Mouse (Mus musculus): ENCODE data around the gene Espn. TPM values are rescaled to one million over a fixed set of nuclear protein-coding genes. Genes with fewer than 3 reads are reported as not detected.

Gene Espn
- total RNA-seq, 2 experiments from 2014 or later: 2.5 to 2.7 TPM

DNA sequence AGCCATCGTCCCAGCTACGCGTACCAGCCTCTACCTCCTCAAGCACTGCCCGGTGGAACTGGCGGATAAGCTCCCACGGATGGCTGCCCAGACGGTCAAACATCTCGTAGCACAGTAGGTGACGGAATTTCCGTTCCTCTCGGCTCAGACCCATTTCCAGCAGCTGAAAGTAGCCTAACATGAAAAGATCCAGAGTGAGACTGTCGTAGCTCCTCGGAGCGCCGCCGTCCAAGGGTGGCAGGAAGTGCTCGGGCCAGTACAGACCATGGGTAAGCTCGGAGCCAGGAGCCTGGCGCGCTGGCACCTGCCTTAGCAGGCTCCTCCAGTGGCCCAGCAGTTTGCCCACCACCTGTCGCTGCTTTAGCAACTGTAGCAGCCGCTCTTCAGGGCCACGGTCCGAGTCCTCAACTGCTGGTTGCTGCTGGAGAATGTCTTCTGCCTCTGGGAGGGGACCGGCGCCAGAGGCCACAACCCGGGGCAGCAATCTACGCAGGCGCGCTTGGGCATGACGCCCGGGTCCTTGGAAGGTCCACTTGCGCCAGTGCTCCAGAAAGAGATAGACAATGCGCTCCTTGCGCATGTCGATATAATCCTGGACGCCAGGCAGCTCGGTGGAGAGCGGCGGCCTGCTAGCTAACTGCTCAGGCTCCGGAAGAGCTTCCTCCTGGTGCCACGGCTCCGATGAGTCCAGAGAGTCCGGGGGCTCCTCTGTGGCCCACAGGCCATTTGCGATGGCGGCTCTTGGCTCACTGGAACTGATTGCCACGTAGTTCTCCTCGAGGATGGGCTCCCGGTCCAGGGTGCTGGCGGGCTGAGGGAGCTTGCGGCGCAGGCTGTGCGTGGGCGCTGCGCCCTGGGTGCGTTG lies 26.8 kb downstream of the Espn start:
- peak; percentile 86 to 87 for DNase-seq

DNA sequence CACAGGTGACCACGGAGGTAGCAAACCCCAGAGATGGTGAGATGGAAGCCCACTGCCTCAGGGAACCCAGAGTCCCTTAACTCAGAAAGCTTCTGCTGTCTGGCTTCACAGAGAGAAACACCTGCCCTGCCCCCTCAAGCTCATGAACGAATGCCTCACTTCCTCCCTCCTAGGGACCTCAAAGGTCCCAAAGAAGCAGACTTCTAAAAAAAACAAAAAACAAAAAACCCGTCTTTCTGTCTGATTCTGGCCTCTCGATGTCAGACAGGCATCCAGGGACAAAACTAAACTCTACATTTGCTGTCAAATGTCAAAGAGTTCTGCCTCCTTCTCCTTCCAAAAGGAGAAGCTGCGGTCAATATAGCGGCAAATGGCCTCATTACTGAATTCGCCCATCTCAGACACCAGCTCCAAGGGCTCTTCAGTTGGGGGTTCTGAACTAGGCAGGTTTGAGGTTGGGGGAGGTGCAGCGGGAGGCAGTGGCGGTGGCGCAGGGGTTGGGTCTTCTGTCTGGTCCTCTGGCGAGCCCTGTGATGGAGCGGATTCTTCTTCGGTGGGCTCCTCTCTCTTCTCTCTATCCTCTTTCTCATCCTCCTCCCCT lies 27.7 kb downstream of the Espn start:
- DNase-seq: no peak

DNA sequence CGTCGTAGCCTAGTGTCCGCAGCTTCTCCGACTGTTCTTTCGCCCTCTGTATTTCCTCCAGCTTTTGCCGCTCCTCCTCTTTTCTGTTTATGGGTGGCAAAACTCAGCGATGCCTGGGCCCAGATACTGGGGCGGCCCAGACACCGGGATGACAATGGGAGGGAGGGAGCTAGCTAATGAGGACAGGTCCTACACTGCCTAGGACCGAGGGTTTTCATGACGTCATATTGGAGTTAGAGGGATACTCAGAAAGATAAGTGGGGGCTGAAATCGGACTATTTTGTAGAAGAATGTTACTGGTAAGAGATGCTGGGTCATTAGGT lies 31.0 kb downstream of the Espn start:
- DNase-seq: no peak

DNA sequence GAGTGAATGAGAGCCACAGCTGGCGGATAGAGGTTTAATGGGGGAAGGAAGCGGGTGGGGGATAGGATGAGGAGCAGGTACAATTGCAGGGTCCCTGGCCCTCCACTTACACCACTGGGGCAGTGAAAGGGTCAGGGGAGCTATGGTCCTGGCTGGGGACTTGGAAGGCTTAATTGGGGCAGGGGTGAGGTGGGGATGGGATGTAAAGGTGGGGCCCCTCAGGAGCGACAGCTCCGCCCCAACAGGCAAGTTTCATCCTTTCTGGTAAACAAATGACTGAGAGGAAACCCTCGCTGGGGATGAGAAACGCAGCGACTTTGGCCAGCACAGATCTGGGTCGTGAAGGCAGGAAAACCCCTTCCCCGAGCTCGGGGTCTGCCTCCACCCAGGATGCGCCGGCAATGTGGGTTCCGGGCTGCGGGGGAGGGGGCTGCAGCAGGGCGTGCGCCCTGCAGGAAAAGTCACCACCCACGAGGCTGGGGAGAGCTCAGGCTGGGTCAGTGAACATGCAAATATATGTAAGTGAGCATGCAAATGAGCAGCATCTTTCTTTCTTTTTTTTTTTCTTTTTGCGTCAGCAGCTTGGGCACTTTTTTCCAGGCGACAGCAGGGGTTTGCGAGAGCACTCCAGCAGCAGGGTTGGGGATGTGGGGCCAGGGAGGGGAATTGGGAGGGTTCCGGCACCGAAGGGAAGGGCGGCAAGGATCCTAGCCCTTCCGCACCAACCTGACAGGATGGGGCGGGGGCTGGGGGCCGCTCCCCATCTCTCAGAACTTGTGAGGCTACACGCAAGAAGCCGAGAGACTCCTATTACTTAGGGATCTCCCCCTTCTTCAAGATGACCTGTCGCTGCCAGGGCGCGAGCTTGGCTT lies 31.6 kb downstream of the Espn start:
- no peak for DNase-seq

DNA sequence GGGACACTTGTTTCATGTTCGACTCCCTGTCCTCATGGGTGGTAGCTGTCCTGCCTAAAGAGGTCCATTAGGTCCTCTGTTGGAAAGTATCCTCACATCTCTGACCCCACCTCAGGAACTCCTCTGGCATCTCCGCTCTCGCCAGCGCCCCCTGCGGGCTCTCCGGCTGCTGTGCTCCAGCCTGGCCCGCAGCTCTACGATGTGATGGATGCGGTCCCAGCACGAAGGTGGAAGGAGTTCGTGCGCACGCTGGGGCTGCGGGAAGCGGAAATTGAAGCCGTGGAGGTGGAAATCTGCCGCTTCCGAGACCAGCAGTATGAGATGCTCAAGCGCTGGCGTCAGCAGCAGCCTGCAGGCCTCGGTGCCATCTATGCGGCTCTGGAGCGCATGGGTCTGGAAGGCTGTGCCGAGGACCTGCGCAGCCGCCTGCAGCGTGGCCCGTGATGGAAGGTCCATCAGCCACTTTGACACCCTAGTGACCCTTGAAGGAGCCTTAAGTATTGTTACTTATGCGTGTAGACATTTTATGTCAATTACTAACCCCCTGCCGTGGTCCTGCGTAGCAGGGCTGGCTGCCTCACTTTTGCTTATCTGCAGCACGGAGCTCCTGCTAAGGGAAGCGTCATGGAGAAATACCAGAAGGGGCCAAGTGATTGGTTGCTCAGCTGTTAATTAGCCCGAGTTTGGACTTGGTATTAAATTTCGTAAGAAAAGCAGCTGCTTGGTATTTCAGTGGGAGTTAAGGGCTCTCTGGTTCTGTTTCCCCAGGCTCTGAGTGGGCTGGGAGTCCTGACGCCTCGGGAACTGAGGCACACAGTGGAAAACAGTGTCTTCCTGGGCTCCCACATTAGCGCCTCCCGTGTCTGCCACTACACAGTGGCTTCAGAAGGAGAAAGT lies 32.5 kb downstream of the Espn start:
- DNase-seq: no peak

DNA sequence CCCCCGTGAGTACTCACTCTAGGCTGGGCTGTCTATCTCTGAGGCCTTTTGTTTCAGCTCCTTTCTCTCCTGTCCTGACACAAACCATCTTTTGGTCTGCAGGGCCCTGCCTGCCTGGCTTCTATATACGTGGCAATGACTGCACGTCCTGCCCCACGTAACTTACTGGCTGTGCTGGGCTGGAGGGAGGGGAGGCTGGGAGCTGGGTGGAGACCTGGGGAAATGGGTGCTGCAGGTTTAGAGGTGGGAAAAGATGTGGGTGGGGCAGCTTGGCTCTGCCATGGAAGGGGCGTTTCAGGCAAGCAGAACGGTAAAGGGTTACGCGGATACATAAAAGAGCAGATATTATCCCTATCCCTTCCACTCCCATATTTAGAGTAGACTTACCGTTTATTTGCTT lies 34.6 kb downstream of the Espn start:
- DNase-seq: no peak

DNA sequence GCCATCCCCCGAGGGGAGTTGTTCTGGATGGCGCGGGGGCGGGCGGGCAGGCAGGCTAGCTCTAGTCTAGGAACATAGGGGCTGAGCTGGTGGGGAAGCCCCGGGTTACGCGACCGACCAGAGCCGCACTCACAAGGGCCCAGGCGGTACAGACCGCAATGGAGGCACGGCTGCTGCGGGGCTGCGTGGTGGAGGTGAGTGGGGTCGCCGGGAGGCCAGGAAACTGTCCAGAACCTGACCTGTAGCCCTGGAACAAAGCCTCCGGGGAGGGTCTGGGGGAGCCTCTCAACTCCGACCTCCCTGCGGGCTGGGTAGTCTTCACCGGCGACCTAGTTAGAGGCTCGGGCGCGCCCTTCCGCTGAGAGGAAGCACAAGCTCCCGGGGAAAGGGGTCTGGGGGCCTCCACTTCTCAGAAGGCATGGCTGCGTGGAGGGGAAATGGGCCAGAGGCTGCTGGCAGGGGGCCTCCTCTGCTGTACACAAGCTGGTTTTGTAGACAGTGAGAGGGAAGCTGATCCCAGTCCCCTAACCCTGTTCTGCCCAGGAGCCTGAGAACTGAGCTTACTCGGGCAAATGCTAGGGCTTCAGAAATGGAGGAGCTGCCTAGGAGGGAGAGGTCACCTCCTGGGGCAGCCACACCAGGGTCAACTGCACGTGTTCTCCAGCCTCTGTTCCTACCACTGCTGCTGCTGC lies 36.1 kb downstream of the Espn start, which contains the start of gene Tnfrsf25:
Tnfrsf25 (plus strand) TSS at position 14 of the 692 bp plus-strand sequence.
- DNase-seq: no peak

DNA sequence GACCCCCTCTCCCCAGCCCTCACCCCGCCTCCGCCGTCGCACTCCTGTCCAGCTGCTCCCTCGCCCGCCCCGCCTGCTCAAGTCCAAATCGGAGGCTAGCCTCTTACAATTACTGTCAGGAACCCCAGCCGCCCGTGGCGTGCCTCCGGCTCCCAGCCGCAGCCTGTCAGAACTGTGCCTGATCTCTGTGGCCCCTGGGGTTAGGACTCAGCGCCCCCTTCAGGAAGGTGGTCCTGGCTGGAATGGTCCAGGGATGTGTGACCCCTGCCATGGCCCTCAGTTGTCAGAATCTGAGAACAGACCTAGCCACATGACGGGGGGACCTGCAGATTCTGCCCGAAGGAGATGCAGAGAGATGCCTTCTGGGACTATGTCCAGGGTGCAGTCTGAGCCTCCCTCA lies 38.1 kb downstream of the Espn start:
- no peak for DNase-seq

DNA sequence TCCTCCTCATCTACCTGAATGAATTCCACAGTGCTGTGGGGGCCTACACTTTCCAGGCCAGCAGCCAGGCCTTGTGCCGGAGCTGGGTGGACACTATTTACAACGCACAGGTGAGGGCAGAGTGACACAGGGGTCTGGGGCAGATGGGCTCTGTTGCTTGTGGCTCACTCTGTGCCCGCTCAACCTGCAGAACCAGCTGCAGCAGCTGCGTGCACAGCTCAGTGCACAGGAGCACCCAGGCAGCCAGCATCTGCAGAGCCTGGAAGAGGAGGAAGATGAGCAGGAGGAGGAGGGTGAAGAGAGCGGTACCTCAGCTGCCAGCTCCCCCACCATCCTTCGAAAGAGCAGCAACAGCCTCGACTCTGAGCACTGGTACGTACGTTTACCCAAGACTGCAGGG lies 39.8 kb downstream of the Espn start:
- no peak for DNase-seq

DNA sequence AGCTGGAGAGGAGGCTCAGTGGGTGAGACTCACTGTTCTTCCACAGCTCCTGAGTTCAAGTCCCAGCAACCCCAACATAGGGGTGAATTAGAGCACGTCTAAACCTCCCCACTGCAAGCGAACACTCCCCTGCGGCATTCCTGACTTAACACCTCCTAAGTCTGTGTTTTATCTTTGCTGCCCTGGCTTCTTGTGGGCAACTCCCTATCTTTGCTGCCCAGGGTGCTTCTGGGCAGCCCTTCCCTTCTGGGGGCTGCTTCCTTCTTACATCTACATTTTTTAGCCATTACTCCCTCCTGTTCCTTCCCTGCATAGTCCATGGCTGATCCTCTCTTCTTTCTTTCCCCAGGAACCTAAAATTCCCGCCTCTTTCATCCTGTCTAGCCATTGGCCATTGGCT lies 41.5 kb downstream of the Espn start:
- no peak for DNase-seq

DNA sequence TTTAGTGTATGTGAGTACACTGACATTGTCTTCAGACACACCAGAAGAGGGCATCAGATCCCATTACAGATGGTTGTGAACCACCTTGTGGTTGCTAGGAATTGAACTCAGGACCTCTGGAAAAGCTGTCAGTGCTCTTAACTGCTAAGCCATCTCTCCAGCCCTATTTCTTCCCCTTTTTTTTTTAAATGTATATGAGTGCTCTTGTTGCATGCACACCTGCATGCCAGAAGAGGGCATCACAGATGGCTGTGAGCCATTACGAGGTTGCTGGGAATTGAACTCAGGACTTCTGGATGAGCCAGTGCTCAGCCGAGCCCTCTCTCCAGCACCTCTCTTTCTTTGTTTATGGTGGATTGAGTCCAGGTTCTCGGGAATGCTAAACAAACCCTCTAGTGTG lies 42.7 kb downstream of the Espn start:
- no peak for DNase-seq

DNA sequence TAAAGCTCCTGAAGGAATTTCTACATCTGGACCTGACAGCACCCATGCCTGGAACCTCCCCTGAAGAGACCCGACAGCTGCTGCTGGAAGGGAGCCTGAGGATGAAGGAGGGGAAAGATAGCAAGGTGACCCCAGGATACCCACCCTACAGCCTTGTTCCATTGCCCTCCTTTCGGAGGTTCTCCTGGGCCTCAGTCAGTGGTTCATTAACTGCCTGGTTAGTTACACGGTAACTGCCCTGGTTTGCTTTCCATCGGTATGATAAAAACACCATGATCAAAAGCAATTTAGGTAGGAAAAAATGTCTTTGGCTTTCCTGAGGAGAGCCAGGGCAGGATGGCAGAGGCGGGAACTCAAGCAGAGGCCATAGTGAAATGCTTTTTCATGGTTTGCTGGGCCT lies 43.5 kb downstream of the Espn start:
- DNase-seq: no peak

DNA sequence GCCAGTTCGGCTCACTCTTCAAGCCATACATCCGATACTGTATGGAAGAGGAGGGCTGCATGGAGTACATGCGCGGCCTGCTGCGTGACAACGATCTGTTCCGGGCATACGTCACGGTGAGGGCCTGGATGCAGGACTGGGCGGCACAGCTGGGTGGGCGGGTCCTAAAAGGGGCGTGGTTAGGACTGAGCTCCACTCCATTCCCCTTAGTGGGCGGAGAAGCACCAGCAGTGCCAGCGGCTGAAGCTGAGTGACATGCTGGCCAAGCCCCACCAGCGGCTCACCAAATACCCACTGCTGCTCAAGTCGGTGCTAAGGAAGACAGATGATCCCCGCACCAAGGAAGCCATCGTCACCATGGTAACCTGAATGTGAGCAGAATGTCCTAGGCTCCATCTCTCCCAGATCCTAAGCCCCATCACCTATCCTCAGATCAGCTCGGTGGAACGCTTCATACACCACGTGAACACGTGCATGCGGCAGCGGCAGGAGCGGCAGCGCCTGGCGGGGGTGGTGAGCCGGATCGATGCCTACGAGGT lies 44.1 kb downstream of the Espn start:
- no peak for DNase-seq

DNA sequence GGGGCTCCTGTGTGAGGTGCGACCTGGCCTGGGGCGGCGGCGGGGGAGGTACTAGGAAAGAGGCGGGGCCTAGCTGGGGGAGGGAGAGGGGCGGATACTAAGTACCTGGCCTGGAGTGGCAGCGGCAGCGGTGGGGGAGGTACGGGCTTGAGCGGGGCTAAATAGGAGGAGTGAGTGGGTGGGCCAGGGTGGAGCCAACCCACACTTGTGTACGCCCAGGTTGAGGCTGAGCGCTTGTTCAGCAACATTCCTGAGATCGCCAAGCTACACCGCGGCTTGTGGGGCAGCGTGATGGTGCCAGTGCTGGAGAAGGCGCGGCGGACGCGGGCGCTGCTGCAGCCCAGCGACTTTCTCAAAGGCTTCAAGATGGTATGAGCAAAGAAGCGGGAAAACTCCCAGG lies 44.7 kb downstream of the Espn start:
- DNase-seq: no peak

DNA sequence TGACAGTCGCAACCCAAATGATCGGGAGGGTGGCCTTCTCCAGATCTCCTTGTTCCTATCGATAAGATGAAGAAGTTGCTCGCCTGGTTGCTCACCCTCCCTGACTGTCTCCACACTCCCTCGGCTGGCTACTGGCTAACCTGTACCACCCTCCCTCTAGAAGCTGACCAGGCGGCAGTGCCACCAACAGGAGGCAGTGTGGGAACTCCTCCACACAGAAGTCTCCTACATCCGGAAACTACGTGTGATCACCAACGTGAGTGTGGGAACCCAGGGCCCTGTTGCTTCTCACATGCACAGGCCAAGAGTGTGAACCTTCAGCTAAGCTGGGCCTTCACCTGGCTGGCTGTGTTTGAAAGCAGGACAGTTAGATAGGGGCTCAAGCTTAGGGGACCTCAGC lies 45.4 kb downstream of the Espn start:
- no peak for DNase-seq

DNA sequence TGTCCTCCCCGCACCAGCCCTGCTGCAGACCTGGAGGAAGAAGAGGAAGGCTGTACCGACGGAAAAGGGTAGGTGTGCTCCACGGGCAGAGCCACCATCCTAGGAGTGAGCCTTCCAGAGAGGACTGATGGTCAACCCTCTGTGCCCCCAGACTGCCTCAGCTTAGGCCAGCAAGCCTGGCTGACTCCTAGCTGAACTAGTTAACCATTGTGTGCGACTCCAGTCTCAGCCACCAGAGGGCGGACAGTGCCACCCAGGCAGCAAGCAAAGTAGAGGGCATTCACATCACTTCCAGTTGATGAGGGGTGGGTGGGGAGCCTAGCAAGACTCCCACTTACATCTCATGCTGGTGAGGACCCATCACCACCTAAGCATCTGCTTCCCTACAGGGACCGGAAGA lies 49.1 kb downstream of the Espn start:
- peak; percentile 65 to 85 for DNase-seq

DNA sequence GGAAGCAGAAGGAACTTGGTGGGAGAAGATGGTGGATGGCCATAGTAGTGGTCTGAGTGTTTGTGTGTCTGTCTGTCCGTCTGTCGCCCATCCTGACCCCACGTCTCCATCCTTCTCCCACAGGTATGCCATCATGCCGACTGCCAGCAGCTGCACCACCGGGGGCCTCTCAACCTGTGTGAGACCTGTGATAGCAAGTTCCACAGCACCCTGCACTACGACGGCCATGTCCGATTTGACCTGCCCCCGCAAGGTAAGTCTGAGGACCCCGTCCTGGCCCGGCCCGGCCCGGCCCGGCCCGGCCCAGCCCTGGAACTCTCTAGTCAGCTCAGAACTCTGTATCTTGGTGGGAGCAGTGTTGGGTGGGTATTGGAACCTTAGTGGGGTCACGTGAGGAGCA lies 50.2 kb downstream of the Espn start:
- no peak for DNase-seq

DNA sequence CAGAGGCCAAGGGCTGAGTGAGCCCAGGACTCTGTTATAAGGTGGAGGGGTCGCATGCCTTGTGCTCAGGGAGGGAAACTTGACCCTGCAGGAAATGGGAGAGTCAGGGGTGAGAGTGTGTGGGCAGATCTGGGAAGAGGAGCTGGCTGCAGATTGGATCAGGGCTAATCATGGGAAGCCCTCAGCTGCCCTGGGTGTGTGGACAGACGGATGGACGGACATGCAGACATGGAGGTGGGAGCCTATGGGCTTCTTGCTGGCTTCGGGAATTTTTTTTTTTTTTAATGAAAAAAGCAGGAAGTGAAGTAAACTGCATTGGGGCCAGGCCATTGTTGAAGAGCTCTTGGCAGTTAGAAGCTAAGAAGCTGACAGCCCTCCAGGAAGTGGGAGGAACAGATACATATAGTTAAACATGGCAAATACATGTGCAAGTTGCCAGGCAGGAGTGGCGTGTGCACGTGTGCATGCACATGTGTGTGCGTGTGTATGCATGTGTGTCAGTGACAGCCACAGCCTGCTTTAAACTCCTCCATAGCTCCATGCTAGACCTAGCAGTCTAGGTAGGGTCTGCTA lies 51.0 kb downstream of the Espn start:
- peak in 1 of 2 experiments; percentile 26 for DNase-seq

DNA sequence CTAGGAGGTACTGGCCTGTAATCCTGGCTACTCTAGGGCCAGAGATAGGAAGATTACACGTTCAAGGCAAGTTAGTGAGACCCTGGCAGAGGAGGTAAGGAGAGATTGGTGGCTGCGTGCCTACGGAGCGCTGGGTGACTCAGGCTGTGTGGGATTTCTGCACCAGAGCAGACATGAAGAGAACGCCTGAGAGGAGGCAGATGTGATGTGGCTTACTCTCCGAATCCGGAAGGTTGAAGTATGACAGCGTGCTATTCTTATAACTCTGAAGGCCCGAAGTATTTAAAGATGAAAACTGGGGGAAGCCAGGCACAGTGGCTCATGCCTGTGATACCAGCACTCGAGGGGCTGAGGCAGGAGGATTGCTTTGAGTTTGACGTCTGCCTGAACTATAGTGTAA lies 51.6 kb downstream of the Espn start:
- DNase-seq: no peak

DNA sequence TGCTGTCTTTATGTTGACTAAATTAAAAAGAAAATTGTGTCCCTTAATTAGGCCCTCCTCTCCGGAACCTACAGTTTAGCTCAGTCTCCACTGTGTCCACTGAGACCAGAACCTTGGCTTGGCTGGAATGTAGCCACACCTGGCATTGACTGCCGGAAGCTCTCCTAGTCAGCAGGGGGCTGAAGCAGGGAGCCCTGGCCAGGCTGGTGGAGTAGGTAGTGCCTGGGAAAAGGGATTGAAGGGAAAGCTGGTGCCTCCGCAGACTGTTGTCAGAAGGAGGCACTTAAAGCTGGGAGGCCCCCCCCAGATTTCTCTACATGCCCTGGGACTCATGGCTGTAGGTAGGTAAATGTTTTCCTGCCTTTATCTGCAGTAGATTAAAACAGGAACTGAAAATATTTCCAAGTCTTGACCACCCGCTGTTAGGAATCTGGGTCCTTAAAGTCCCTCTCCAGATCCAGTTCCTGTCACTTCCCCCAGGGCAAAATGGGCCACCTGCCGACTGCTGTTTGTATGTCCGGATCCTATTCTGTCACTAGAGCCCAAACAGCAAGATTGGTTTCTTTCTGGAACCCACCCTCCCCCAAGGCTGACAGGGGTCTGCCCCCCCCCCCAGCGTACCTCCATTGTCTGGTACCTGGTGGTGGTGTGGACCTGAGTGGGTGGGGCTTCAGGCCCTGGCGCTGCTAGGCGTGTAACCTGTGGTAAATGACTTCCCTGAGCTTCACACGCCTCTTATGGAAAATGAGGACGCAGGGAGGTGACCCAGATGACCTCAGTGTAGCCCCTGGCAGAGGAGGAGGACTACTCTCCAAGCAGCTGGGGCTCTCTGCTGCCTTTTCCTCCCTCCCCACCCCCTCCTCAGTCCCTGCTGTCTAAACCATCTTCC lies 54.0 kb downstream of the Espn start:
- peak in 1 of 2 experiments; percentile 47 for DNase-seq
